Mouse (Mus musculus): Measurements from ENCODE around the gene Selplg. TPM values are rescaled to one million over a fixed set of nuclear protein-coding genes. Genes with fewer than 3 reads are reported as not detected.

The Selplg gene
- total and polyA plus RNA-seq, 2 experiments from 2014 or later, result 1.6 to 1.7 TPM

- H3K9ac ChIP-seq (replicated peaks; ENCODE audit: low read depth, low read length), result no peak overlapping the region
- ATAC-seq (ENCODE audit: insufficient read depth, low read depth), result peak; percentile 40
- 5% methylated on average over 12 of the region's 12 CpGs for WGBS
- no peaks in the 10 kb centered on the region for H3K9me3 ChIP-seq (replicated peaks; ENCODE audit: control insufficient read depth, low read length)
- no peaks in the 10 kb centered on the region for H3K36me3 ChIP-seq (replicated peaks; ENCODE audit: control insufficient read depth, insufficient read depth, low read length)
- H3K27ac ChIP-seq (ENCODE audit: low read depth), result peak overlapping the region; percentile 68
- H3K4me1 ChIP-seq (ENCODE audit: control insufficient read depth, insufficient read depth), result no peaks in the 10 kb centered on the region
- TF ChIP-seq CTCF (IDR thresholded peaks at IDR 0.05; ENCODE audit: low read depth) (no peak), EP300 (IDR thresholded peaks at IDR 0.05; ENCODE audit: low read depth) (no peak)
- DNase-seq (ENCODE audit: low spot score), result no peak
- H3K4me3 ChIP-seq (ENCODE audit: low read depth, low read length), result no peak overlapping the region
- H3K4me2 ChIP-seq (ENCODE audit: low read depth, low read length), result peak overlapping the region; percentile 8; the same call in 1 of the 2 replicates
- H3K27me3 ChIP-seq (ENCODE audit: control insufficient read depth, insufficient read depth, low read length), result peaks cover 6% of the 10 kb centered on the region; the same call in 1 of the 2 replicates
Measured at GRCm38 (mm10) chr5:113783581-113784001, 48.9 kb downstream of the Selplg start.

- DNase-seq (ENCODE audit: low spot score) (no peak), ATAC-seq (ENCODE audit: insufficient read depth, low read depth) (no peak; the same call in 1 of the 2 replicates)
- no peaks in the 10 kb centered on the region for H3K4me1 ChIP-seq (ENCODE audit: control insufficient read depth, insufficient read depth)
- peaks cover 7% of the 10 kb centered on the region; the same call in 1 of the 2 replicates for H3K36me3 ChIP-seq (replicated peaks; ENCODE audit: control insufficient read depth, insufficient read depth, low read length)
- peaks cover 6% of the 10 kb centered on the region; the same call in 1 of the 2 replicates for H3K27me3 ChIP-seq (ENCODE audit: control insufficient read depth, insufficient read depth, low read length)
- H3K9ac ChIP-seq (replicated peaks; ENCODE audit: low read depth, low read length), result no peak overlapping the region
- peak overlapping the region; percentile 68 for H3K27ac ChIP-seq (ENCODE audit: low read depth)
- no peaks in the 10 kb centered on the region for H3K9me3 ChIP-seq (replicated peaks; ENCODE audit: control insufficient read depth, low read length)
- TF ChIP-seq CTCF (IDR thresholded peaks at IDR 0.05; ENCODE audit: low read depth), result no peak
- no peak for TF ChIP-seq EP300 (IDR thresholded peaks at IDR 0.05; ENCODE audit: low read depth)
- H3K4me2 ChIP-seq (ENCODE audit: low read depth, low read length), result no peak overlapping the region
- H3K4me3 ChIP-seq (ENCODE audit: low read depth, low read length), result no peak overlapping the region
- WGBS, result 49% methylated on average over 7 of the region's 7 CpGs
Measured at GRCm38 (mm10) chr5:113782624-113783023, 49.8 kb downstream of the Selplg start.

- no peak for ATAC-seq (ENCODE audit: insufficient read depth, low read depth)
Measured at GRCm38 (mm10) chr5:113781875-113782274, 50.6 kb downstream of the Selplg start.

GRCm38 (mm10) chr5:113781254-113781653 is 51.2 kb downstream of the Selplg start:
- H3K27me3 ChIP-seq (ENCODE audit: control insufficient read depth, insufficient read depth, low read length), result peaks cover 6% of the 10 kb centered on the region; the same call in 1 of the 2 replicates
- peaks cover 19% of the 10 kb centered on the region for H3K36me3 ChIP-seq (replicated peaks; ENCODE audit: control insufficient read depth, insufficient read depth, low read length)
- no peak overlapping the region for H3K4me3 ChIP-seq (ENCODE audit: low read depth, low read length)
- WGBS, result 77% methylated on average over 7 of the region's 7 CpGs
- no peak overlapping the region for H3K9ac ChIP-seq (replicated peaks; ENCODE audit: low read depth, low read length)
- no peak overlapping the region for H3K27ac ChIP-seq (ENCODE audit: low read depth)
- ATAC-seq (ENCODE audit: insufficient read depth, low read depth), result no peak
- H3K4me2 ChIP-seq (ENCODE audit: low read depth, low read length), result no peak overlapping the region
- no peaks in the 10 kb centered on the region for H3K9me3 ChIP-seq (replicated peaks; ENCODE audit: control insufficient read depth, low read length)
- no peaks in the 10 kb centered on the region for H3K4me1 ChIP-seq (ENCODE audit: control insufficient read depth, insufficient read depth)
- TF ChIP-seq CTCF (IDR thresholded peaks at IDR 0.05; ENCODE audit: low read depth) (no peak), EP300 (IDR thresholded peaks at IDR 0.05; ENCODE audit: low read depth) (no peak)
- DNase-seq (ENCODE audit: low spot score), result no peak

More at GRCm38 (mm10) chr5:113781875-113782274, 50.6 kb downstream of the Selplg start:
- Histone ChIP-seq H3K9me3 (replicated peaks; ENCODE audit: control insufficient read depth, low read length) (no peaks in the 10 kb centered on the region), H3K4me3 (ENCODE audit: low read depth, low read length) (no peak overlapping the region), H3K9ac (replicated peaks; ENCODE audit: low read depth, low read length) (no peak overlapping the region), H3K4me2 (ENCODE audit: low read depth, low read length) (no peak overlapping the region), H3K27ac (ENCODE audit: low read depth) (no peak overlapping the region), H3K27me3 (ENCODE audit: control insufficient read depth, insufficient read depth, low read length) (peaks cover 6% of the 10 kb centered on the region; the same call in 1 of the 2 replicates), H3K4me1 (ENCODE audit: control insufficient read depth, insufficient read depth) (no peaks in the 10 kb centered on the region), H3K36me3 (replicated peaks; ENCODE audit: control insufficient read depth, insufficient read depth, low read length) (peaks cover 13% of the 10 kb centered on the region)
- no peak for DNase-seq (ENCODE audit: low spot score)
- WGBS, result 76% methylated on average over 7 of the region's 7 CpGs
- no peak for TF ChIP-seq EP300 (IDR thresholded peaks at IDR 0.05; ENCODE audit: low read depth)
- no peak for TF ChIP-seq CTCF (IDR thresholded peaks at IDR 0.05; ENCODE audit: low read depth)

- H3K27ac ChIP-seq (ENCODE audit: low read depth), result no peak overlapping the region
- H3K4me2 ChIP-seq (ENCODE audit: low read depth, low read length), result no peak overlapping the region
- H3K36me3 ChIP-seq (replicated peaks; ENCODE audit: control insufficient read depth, insufficient read depth, low read length), result peaks cover 24% of the 10 kb centered on the region
- WGBS, result 86% methylated on average over 5 of the region's 5 CpGs
- no peak overlapping the region for H3K9ac ChIP-seq (replicated peaks; ENCODE audit: low read depth, low read length)
- TF ChIP-seq EP300 (IDR thresholded peaks at IDR 0.05; ENCODE audit: low read depth), result no peak
- no peak for TF ChIP-seq CTCF (IDR thresholded peaks at IDR 0.05; ENCODE audit: low read depth)
- H3K4me1 ChIP-seq (ENCODE audit: control insufficient read depth, insufficient read depth), result no peaks in the 10 kb centered on the region
- ATAC-seq (ENCODE audit: insufficient read depth, low read depth) (no peak), DNase-seq (ENCODE audit: low spot score) (no peak)
- H3K4me3 ChIP-seq (ENCODE audit: low read depth, low read length), result no peak overlapping the region
- H3K9me3 ChIP-seq (replicated peaks; ENCODE audit: control insufficient read depth, low read length), result no peaks in the 10 kb centered on the region
- peaks cover 6% of the 10 kb centered on the region; the same call in 1 of the 2 replicates for H3K27me3 ChIP-seq (ENCODE audit: control insufficient read depth, insufficient read depth, low read length)
Measured at GRCm38 (mm10) chr5:113780763-113781162, 51.7 kb downstream of the Selplg start.
